Mouse (Mus musculus) c-Kit-negative CD71-positive TER-119-positive erythroid progenitor cells, embryonic 14.5 days (primary cell): ENCODE data around the gene Cyp27b1.

ENCODE experiments used
- DNase-seq: peaks from one replicate; pipeline ENCODE4 v3.0.0-alpha.2; 2013; ENCODE audit warnings: low read depth, low spot score

Cyp27b1 gene

DNA sequence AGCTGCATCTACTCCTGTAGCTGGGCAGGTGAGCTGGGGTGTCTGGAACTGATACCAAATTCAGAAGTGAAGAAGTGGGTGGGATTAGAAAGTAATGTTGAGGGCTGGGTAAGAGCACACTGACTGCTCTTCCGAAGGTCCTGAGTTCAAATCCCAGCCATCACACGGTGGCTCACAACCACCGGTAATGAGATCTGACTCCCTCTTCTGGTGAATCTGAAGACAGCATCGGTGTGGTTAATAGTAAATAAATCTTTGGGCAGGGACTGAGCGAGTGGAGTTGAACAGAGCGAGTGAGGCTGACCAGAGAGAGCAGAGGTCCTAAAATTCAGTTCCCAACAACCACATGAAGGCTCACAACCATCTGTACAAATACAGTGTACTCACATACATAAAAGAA lies 37.6 kb downstream of the Cyp27b1 start:
- DNase-seq, result no peak

DNA sequence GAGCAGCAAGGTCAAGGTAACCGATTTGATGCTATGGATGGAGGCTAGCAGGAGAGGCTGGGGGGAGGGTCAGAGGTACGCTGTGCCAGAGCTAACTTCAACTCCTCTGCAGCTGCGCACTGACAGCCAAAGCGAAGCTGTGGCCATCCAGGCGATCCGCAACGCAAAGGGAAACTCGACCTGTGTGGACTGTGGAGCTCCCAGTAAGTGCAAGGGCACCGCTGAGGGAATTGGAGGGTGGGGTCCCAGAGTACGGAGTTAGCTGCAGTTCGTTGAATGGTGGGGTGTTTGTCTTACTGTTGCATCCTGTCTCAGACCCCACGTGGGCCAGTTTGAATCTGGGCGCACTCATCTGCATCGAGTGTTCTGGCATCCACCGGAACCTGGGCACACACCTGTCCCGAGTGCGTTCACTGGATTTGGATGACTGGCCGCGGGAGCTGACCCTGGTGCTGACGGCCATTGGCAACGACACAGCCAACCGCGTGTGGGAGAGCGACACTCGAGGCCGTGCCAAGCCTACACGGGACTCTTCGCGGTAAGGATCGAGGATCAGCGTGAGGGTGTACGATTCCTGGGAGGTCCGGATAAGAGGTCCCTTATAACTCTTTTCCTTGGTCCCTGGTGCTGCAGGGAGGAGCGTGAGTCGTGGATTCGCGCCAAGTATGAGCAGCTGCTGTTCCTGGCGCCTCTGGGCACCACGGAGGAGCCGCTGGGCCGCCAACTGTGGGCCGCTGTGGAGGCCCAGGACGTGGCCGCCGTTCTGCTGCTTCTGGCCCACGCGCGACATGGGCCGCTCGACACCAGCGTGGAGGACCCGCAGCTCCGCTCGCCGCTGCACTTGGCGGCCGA lies 42.7 kb downstream of the Cyp27b1 start:
- no peak for DNase-seq

- DNase-seq, result no peak
These were observed 43.7 kb downstream of the Cyp27b1 start for GRCm38 (mm10) chr10:127091507-127092396.

- no peak for DNase-seq
These were observed 44.7 kb downstream of the Cyp27b1 start for GRCm38 (mm10) chr10:127092742-127093141.

DNA sequence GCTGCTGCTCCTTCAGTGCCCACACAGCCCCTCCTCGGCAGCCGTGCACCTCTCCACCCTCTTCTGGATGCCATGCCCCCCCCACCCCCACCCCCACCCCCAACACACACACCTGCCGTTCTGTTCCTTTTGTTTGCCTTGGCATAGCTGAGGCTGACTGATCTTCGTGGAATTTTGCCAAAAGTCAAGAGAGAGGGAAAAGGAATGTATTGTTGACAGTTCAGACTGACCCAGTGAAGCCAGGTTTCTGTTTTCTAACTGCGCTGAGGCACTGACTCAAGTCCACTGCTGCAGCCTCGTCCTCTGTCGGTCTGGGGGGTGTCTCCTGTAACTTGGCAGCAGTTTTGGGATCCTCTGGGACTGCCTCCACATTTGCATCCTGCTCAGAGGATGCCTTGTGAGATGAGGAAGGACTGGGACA lies 46.3 kb downstream of the Cyp27b1 start:
- DNase-seq, result no peak

- no peak for DNase-seq
These were observed 50.5 kb downstream of the Cyp27b1 start for GRCm38 (mm10) chr10:127098514-127098913.

GRCm38 (mm10) chr10:127099191-127099590 lies 51.1 kb downstream of the Cyp27b1 start:
- no peak for DNase-seq

DNA sequence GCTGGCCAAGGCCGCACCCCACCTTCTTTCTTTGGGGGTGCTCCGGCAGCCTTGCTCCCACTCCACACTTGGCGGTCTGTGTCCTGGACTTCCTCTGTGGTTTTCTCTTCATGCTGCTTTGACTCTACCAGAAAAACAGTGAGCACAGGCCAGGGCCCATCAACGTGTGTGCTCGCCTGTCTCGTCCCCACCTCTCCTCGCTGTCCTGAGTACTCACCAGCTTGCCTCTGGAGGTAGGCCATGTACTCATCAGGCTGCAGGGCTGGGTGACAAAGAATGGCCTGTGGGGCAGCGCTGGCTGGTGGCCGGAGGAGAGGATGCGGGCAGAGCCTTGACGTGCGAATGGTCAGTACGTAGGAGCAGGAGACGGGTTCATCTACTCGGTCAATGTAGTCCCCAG lies 51.8 kb downstream of the Cyp27b1 start:
- no peak for DNase-seq

- DNase-seq, result no peak
These were observed 52.4 kb downstream of the Cyp27b1 start for GRCm38 (mm10) chr10:127100414-127100813.

- DNase-seq, result no peak
These were observed 53.1 kb downstream of the Cyp27b1 start for GRCm38 (mm10) chr10:127101151-127101550.
